Mouse (Mus musculus) left cerebral cortex, adult 11 months (tissue): ENCODE measurements around the gene Cep112.
A peak's percentile ranks its signal among the peaks of the same experiment; 100 is the strongest.

ENCODE experiments used
- DNase-seq: peaks from one replicate; pipeline ENCODE4 v3.0.0; 2022; ENCODE audit warnings: low spot score

The Cep112 gene

DNA sequence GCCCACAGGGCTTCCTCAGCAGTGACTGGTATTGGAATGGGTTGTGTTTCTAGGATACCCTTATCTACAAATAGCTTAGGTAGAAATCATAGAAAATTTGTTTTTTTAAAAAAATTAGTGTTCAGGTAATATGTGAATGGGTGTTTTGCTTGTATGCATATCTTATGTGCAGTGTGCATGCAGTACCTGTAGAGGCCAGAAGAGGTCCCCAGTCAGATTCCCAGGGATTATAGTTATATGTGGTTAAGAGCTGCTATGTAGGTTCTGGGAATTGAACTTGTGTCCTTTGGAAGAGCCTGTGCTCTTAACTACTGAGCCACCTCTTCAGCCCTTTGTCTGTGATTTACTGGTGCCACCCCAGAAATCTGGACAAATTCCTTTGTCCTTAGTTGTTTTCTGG is 22.2 kb downstream of the Cep112 start:
- no peak for DNase-seq

DNA sequence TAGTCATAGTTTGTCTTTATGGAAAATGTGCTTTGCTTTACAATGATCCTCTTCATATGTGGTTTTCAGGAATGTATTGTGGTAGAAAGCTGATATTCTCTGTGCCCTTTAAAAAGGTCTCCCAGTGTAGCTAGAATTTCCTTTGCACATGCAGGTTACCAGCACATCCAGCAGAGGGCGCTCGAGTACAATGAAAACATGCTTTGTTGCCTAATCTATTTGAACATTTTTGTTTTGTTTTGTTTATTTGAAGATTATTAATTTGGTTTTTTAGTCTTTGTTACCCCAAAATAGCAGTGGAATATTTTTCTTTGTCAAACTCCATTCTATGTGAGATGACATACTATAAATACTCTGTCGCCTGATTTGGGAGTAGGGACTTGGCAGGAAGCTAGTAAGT is 24.8 kb downstream of the Cep112 start:
- DNase-seq, result peak; percentile 37

DNA sequence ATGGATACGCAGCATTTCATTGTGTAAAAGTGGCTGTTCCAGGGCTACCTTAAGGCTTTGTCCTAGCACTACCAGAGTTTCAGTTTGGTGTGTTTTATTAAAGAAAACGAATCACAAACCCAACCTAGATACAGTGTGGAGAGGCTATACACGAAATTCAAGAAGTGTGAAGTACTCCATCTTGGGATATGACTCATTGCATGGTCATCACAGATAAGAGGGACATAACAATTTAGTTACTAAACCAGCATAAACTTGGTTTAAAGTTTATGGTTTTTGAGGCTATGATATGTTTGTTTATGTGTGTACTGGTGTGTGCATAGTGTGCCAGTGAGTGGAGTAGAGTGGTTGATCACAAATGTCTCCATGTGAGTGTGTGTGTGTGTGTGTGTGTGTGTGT is 34.6 kb downstream of the Cep112 start:
- no peak for DNase-seq

DNA sequence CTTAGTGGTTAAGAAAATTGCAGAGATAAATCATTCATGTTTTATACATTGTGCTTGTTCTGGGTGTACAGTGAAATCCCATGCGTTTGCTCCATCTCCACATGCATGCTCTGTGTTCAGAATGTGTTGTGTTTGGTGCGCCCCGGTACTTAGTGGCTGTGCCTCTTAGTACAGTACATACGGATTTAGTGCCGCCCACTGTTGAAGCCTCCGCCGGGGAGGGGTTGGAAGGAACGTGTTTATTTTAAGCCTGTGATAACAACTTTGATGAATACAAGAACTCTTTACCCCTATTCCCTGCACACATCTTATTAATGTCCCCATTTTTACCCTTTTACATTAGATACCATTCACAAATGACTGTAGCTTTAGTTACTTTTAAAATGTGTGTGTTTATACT is 39.1 kb downstream of the Cep112 start:
- no peak for DNase-seq

DNA sequence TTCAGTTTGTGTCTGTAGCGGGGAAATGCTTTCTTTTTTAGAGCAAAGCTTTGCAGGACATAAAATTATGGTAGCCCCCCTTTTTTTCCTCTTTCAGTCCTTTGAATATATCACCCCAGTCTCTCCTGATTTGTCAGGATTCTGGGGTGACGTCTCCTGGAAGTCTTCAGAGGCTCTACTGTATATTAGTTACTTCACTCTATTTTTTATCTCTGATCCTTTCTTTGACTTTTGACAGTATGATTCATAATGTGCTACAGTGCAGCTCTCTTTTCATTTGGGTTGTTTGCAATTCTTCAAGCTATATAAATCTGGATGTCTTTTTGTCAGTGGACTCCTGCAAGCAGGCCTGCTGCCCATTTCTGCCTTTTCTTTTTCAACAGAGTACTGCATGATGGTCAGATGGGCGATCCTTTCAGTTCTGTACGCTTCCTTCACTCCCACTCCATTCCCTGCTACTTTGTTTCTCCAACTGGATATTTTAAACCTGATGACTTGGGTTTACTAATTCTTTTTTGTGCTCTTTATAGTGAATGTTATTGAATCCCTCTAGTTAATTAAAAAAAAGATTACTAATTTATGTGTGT is 39.8 kb downstream of the Cep112 start:
- DNase-seq, result no peak

DNA sequence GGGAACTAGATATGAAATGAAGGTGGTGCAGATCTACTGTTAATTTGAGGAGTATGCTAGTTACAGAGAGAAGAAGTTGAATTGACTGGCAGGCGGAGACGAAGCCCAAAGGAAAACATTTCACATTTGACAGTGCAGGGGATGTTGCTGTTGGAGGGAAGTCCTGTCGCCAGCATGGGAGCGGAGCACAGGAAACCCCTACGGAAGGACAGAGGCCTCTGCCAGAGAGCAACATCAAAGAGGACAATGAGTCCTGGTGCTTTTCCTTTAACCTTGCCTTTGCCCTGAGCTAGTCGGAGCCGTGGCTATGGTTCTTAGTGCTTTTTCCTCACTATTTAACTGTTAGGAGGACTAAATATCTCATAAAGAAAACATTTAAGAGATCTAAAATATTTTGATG is 50.7 kb downstream of the Cep112 start:
- no peak for DNase-seq

DNA sequence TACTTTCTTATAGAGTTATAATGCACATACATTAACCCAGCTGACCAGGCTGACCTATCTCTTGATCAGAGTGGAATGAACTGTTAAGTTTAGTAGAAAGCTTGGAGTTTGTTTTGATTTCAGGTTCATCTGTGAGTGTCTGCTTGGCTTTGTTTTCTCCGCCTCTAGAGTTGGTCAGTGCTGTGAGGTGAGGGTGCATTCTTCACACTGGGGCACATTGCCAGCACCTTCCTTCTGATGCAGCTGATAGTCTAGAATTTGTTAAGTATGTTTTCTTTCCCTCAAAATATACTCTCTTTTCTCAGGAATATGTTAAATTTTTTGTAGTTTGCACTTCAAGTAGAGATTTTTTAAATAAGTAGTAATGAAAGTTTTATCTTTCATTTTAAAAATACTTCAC is 51.2 kb downstream of the Cep112 start:
- no peak for DNase-seq

DNA sequence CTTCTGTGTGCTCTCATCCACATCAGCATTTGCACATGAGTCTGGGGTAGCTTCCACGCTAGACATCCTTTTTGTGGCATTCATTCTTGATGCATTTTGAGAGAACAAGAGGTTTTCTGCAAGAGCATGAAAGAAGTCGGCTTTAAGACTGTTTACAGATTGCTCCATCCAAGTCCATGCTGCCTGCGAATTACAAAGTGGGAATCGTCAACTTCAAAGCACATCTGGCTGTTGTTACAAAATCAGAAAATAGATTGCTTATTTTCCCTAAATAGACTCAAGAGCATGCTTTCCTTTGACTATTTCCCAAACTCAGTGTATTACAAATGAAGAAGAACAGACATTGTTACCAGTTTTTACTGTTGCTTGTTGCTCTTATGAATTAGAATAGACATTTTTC is 59.0 kb downstream of the Cep112 start:
- no peak for DNase-seq

DNA sequence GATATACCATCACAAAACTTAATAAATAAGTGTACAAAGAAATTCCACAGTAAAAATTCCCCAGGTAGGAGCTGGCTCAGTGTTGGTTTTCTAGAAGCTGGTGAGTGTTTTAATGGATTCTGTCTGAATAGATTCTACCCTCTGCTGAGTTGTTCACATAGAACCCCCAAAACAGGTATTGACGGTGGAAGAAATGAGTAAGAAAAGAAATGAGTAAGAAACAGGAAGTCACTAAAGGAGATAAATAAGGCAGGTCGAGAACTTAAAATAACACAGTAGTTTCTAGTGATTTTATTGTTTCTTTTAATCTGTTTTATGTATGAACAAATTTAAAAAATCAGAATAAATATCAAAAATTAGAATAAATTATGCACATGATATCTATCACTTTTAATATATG is 63.3 kb downstream of the Cep112 start:
- no peak for DNase-seq

DNA sequence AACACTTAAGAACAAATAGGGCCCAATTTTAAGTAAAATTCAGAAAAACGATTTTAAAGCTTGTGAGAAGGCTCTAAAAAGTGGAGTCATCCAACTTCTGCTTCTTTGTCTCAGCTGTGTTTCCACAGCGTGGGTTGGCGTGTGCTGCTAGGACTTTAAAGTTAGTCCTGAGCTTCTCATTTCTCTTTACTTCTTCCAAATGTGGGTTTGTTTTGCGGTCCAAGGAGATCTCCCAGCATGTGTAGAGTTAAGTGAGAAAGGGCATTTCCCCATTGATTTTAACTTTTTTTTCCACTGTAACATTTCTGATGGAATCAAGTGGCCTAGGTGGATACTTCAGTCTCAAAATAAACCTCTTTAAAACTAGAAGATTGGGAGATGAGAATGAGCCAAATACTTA is 64.9 kb downstream of the Cep112 start:
- no peak for DNase-seq

DNA sequence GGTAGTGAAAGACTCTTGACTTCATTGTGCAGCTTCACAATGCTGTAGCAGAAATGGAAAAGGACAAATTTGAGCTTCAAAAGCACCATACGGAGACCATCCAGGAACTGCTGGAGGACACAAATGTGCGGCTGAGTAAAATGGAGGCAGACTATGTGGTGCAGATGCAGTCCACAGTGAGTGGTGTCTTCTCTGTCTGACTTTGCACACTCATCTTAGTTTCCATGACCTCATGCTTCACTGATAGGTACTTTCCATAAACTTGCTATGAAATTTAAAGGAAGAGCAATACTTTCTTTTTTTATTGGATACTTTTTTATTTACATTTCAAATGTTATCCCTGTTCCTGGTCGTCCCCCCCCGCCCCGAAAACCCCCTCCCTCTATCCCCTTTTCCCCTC is 83.2 kb downstream of the Cep112 start:
- no peak for DNase-seq

DNA sequence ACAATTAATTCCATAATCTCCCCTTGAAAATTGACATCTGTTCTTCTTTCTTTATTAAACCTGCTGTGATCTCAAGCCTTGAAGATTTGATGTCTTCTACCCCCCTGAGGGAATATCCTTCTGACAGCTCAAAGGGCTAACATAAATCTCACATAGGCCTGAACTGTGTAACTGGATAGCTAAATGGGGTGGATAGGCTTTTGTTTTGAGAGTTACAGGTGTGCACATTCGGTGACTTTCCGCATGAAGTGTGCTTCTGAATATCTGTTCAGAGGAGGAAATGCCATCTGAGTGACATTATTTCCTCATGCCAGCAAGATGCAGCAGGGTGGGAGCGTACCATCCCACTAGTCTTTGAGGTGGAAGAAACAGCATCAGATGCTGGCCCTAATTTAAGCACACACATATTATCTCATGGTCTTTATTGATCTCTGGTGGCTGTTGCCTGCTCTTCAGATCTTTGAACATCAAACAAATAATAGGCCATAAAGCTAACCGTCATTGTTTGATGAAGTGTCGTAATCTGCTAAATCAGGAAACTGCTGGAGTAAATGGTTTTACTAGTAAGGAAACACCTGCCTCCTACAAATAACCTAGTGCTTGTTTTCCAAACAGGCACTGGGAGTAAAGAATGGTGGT is 102.9 kb downstream of the Cep112 start:
- no peak for DNase-seq

DNA sequence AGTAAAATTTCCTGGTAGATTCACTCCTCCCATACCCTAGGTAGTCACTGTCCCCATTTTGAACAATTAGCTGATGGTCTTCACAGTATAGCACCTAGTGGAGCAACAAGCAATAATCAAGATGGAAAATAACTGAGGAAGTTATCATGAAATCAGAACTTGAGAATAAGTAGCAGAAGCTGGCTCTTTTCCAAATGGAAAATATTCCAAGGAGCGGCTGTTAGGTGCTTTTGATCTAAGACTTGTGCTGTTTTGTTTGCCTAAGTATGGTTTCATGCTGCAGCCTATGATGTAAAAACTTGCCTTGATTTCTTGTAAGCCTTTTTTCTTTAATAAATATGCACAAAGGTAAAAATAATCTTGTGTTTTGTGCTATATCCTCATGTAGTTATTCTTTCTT is 107.9 kb downstream of the Cep112 start:
- DNase-seq, result no peak

DNA sequence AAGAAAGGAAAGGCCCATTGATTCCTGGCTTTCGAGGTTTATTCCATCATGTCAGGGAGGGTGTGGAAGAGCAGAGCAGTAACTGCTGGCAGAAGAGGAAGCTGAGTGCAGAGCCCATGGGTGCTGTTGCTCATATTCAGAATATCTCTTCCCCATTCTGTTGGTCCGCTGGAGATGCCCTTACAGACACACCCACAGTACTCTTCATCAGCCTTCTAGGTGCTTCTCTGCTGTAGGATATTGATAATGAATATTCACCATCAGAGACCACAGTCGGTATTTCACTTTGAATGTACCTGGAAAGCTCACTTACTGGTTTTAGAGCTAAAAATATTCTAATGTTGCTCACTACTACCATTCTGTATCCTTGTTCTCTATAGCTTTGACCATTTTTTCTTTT is 109.0 kb downstream of the Cep112 start:
- no peak for DNase-seq

DNA sequence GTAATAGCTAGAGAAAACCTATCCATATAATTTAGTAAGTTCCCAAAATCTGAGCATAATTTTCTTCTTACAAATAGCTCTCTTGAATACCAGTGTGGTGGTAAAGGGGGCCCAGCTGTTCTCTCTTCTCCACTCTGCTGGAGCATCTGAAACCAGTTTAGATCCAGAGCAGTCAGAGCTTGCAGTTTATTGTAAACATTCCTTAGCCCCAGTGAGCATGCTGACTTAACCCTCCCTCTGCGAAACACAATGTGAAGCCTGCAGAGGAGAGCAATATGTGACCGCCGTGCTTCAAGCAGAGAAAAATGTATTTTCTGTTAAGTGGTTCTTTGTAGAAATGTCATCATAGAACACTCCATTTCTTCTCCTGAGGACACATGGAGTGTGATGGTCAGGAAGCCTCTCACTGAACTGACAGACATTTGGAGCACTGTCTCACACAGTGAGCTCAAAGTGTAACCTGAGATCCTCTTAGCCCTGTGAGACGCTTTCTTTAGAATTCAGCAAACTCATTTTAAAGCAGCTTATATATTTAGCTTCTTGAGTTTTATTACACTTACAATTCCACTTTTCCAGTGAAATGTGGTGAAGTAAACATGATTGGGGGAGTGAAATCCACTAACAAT is 128.1 kb downstream of the Cep112 start:
- DNase-seq, result no peak

DNA sequence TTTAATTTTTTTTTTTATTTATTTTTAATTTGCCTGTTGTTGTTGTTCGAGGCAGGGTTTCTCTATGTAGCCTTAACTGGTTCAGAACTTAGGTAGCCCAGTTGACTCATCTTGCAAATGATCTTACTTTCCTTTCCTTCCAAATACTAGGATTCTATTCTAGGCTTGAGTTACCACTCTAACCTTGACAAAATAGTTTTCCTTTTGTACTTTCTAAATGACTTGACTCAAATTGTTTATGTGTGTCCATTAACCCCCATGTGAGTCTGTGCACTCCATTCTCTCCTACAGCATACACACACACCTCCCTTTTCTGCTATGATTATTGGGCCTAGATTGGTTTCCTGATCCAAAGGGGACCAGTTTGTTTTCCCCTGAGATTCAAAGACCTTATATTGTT is 128.9 kb downstream of the Cep112 start:
- DNase-seq, result no peak

DNA sequence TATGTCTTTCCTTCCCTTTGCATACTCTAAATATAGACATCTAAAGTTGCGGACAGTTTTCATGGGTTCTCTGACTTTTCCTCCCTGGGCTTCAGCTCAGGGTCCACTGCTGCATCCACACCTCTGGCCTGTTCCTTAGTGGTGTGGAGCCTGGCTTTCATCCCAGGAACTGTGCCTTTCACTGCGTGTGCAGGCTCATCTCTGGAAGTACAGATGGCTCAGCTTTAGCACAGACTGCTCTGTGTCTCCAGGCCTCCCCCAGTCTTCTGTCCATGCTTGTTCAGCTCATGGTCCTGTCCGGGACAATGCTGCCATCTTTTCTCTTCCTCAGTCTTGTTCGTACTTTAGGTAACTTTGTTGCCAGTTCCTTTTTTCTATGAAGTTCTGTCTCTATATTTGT is 133.6 kb downstream of the Cep112 start:
- no peak for DNase-seq

DNA sequence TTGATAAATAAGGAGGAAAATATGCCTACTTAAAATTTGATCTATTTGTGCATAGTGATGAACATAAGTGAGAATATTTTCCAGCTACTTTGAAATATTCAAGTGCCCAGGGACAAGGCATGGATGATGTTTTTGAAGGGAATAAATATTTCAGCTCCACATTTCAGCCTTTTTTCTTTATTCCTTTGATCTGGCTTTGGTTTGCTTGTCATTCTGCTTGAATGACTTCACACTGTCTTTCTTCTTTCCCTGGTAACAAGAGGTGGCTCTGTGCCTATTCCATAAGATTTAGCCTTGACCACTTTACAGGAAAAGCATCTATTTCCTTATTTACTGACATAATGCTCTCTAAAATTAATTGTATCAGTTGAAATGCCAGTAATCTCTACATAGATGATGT is 134.5 kb downstream of the Cep112 start:
- DNase-seq, result no peak

DNA sequence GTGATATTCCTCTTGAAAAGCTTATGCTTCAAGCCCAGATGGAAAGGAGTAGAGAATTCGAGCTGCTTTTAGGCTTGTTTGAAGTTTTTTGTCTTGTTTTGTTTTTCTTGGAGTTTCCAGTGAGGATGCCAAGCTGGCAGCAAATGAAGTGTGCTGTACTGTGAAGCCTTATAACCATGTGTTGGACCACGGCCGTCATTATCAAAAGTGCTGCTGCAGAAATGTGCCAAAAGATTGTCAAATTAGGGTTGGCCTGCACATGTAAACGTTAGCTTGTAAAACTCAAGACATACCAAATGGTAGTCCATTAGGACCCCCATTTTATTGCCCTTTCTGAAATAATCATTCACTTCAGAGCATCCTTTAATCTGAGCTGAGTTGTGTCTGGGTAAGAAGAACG is 137.1 kb downstream of the Cep112 start:
- no peak for DNase-seq

DNA sequence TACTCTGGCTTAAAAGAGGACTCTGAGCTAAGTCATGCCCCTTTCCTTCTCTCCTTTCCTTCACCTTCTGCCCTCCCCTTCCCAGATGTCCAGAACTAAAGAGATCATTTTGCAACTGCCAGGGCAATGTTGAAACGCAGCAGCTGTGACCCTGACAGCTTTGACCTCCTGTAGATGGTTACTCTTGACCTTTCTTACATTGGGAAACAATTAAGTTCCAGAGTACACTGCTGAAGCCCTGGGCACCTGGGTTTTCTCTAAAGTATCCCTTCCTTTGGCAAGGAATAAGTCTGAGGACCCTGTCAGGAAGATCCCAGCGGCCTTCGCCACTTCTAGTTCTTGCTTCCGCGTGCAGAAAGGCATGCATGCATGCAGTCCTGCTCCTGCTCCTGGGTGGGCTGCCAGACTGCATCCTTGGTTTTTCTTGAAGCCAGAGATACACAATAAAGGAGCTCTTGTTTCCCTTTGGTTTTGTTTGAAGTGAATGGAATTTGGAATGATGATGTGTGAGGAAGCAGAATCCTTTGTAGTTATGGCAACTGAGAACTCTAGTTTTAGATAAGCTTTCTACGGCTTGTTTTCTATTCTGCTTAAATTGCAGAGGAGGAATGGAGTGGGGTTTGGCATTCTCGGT is 161.7 kb downstream of the Cep112 start:
- no peak for DNase-seq

DNA sequence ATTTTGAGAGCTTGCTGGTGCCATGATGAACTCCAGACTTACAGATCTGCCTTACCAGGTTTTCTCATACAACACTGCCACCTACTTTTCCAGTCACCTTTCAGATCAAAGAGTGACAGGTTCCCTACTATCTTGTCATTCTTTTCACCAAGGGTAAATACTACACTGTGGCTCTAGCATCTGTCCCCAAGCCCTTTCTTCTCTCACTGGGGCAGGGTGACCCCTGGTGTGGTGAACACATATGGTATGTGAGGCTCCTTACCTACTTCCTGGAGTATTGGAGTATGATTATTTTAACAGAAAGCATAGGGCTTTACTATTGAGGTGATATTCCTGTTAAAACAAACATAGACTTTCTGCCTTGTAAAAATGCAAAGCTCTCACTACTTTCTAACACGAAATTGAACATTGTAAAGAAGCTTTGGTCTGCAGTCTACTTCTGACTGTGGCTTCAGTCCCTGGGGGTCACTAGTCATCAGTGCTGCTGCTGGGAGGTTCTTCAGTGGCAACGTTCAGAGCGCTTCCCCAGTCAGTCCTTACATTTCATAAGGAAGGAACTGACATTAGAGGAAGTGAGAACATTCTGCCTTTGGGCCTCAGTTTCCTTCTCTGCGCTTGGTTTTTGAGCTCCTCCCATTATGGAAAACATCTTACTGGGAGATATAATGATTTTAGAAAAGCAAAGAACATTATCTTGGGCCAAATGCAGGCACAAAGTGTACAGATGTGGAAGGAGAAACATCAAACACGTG is 168.4 kb downstream of the Cep112 start:
- DNase-seq, result no peak

DNA sequence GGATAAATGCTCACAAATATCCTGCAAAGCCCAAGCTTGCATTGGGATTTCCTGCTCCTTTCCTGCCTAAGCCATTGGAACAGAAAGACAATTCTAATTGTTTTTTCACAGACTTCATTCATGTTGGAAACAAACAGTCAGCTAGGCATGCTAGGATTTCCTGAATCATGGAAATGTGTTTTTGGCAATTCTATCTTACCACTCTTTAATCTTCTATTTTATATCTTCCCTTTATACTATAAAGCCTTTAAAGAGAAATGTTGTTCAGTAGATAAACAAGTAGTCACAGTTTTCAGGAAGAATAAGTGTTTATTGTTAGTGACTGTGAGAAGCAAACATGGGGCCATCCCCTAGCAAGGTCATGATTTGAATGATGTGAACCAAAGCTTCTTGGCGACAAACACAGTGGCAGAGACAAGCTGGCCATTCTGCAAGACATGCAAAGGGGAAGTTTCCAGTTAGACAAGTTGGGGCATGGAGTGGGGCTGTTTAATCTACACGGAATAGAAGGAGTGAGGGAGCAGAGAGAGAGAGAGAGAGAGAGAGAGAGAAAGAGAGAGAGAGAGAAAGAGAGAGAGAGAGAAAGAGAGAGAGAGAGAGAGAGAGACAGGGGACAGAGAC is 169.1 kb downstream of the Cep112 start:
- DNase-seq, result no peak
